Mouse (Mus musculus): ENCODE results near the gene Poldip3. TPM values are rescaled to one million over a fixed set of nuclear protein-coding genes. Genes with fewer than 3 reads are reported as not detected.
A peak's percentile ranks its signal among the peaks of the same experiment; 100 is the strongest.

Poldip3 gene
- polyA plus RNA-seq, 1 experiment from 2014 or later = 79.2 TPM

DNA sequence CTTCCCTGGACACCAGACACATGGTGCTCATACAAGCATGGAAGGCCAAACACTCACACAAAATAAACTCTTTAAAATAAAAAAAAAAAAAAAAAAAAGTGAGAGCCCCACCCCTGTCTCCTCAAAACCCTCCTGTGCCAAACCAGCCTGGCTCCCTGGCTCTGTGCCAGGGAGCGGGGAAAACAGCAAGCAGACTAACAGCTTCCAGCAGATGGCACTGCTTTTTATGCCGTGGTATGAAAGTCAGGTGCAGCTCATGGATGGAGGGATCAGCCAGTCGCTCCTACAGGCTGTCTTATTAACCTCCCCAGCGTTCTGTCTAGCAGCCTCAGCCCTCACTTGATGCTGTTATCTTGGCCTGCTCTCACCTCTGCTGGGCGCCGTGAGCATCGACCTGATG lies 30.8 kb downstream of the Poldip3 start:
- no peak overlapping the region for H3K4me2 ChIP-seq (ENCODE audit: low read length)
- no peak overlapping the region for H3K27ac ChIP-seq (replicated peaks in 1 of 2; ENCODE audit: control insufficient read depth in 1 of 2, insufficient read depth in 1 of 2, low read depth in 2 of 2, low read length in 2 of 2)
- no peak for ATAC-seq (ENCODE audit: insufficient number of reproducible peaks, insufficient read depth, low FRiP score, low read depth)
- no peaks in the 10 kb centered on the region for H3K9me3 ChIP-seq (ENCODE audit: control insufficient read depth, low read length)
- H3K9ac ChIP-seq (ENCODE audit: low read length) = no peak overlapping the region
- 45% methylated on average over 7 of the region's 7 CpGs for WGBS
- peaks cover 4 to 12% of the 10 kb centered on the region in 2 experiments; a peak in 3 of 4 replicates for H3K4me1 ChIP-seq (ENCODE audit: control insufficient read depth in 2 of 2, insufficient read depth in 2 of 2, low read length in 2 of 2)
- no peaks in the 10 kb centered on the region for H3K27me3 ChIP-seq (ENCODE audit: control insufficient read depth, insufficient read depth, low read length)
- H3K36me3 ChIP-seq (ENCODE audit: control insufficient read depth, insufficient read depth, low read length) = peaks cover 56% of the 10 kb centered on the region
- no peak overlapping the region for H3K4me3 ChIP-seq (ENCODE audit: control insufficient read depth in 1 of 2, insufficient read depth in 1 of 2, low read depth in 1 of 2, low read length in 2 of 2)

DNA sequence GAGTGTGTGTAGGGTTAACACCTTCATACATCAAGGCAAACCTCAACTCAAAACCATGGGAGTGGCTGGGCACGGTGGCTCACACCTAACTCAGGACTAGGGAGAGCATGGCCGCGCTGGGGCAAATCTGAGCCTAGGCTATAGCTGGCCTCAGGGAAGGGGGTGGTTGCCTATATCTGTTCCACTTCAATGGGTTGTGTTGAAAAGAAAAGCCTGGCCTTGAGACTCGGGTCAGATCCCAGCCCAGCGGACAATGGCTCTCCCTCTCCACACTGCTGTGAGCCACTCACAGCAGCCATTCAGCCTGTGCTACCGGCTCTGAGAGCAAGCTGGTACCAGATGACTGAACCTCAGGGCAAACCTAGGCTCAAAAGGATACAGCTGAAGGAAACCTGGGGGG lies 34.1 kb downstream of the Poldip3 start:
- Histone ChIP-seq H3K9ac (ENCODE audit: low read length) (no peak overlapping the region), H3K9me3 (ENCODE audit: control insufficient read depth, low read length) (no peaks in the 10 kb centered on the region), H3K27ac (replicated peaks in 1 of 2; ENCODE audit: control insufficient read depth in 1 of 2, insufficient read depth in 1 of 2, low read depth in 2 of 2, low read length in 2 of 2) (no peak overlapping the region), H3K4me2 (ENCODE audit: low read length) (no peak overlapping the region), H3K36me3 (ENCODE audit: control insufficient read depth, insufficient read depth, low read length) (peaks cover 55% of the 10 kb centered on the region), H3K4me3 (ENCODE audit: control insufficient read depth in 1 of 2, insufficient read depth in 1 of 2, low read depth in 1 of 2, low read length in 2 of 2) (no peak overlapping the region), H3K27me3 (ENCODE audit: control insufficient read depth, insufficient read depth, low read length) (no peaks in the 10 kb centered on the region), H3K4me1 (ENCODE audit: control insufficient read depth in 2 of 2, insufficient read depth in 2 of 2, low read length in 2 of 2) (peaks cover 4 to 15% of the 10 kb centered on the region in 2 experiments)
- ATAC-seq (ENCODE audit: insufficient number of reproducible peaks, insufficient read depth, low FRiP score, low read depth) = no peak
- 71% methylated on average over 6 of the region's 6 CpGs for WGBS

DNA sequence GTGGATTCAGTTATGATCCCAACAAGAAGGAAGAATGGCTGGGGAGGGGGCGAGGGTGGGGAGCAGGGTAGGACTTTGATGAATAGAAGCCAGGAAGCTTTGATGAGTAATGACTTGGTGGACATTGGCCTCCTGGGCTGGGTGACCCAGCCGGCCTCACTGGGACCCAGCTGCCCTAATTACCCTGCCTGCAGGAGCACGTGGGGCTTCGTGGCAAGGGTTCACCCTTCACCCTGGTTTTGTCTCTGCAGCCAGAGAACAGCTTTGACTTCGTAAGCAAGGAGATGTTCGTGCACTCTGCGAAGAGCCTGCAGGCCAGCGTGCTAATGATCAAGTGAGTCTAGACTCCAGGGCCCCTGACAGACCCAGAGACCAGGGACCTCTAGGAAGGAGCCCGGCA lies 35.1 kb downstream of the Poldip3 start:
- WGBS = 86% methylated on average over 9 of the region's 9 CpGs
- Histone ChIP-seq H3K4me3 (ENCODE audit: control insufficient read depth in 1 of 2, insufficient read depth in 1 of 2, low read depth in 1 of 2, low read length in 2 of 2) (no peak overlapping the region), H3K4me1 (ENCODE audit: control insufficient read depth in 2 of 2, insufficient read depth in 2 of 2, low read length in 2 of 2) (peaks cover 4 to 15% of the 10 kb centered on the region in 2 experiments), H3K9ac (ENCODE audit: low read length) (no peak overlapping the region), H3K27me3 (ENCODE audit: control insufficient read depth, insufficient read depth, low read length) (no peaks in the 10 kb centered on the region), H3K36me3 (ENCODE audit: control insufficient read depth, insufficient read depth, low read length) (peaks cover 52% of the 10 kb centered on the region), H3K9me3 (ENCODE audit: control insufficient read depth, low read length) (no peaks in the 10 kb centered on the region), H3K27ac (replicated peaks in 1 of 2; ENCODE audit: control insufficient read depth in 1 of 2, insufficient read depth in 1 of 2, low read depth in 2 of 2, low read length in 2 of 2) (no peak overlapping the region), H3K4me2 (ENCODE audit: low read length) (no peak overlapping the region)
- no peak for ATAC-seq (ENCODE audit: insufficient number of reproducible peaks, insufficient read depth, low FRiP score, low read depth)

DNA sequence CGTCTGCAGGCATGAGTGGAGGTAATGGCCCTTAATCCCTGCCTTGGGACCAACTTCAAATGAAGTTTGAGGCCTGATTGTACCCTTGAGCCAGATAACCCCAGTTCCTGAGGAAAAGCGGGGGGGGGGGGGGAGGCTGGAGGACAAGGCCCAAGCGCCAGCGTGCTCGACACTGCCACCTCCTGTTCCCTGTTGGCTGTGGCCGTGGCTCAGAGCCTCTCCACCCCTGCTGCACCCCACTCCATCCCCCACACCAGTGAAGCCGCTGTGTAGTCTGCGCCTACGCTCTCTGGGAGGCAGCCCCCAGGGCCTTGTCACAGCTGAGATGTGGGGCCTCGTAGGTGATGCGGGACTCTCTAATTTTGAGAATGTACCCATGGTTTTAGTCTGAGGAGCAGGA lies 36.3 kb downstream of the Poldip3 start:
- H3K9me3 ChIP-seq (ENCODE audit: control insufficient read depth, low read length) = no peaks in the 10 kb centered on the region
- ATAC-seq (ENCODE audit: insufficient number of reproducible peaks, insufficient read depth, low FRiP score, low read depth) = peak; percentile 41; the same call in 1 of the 2 replicates
- H3K27ac ChIP-seq (replicated peaks in 1 of 2; ENCODE audit: control insufficient read depth in 1 of 2, insufficient read depth in 1 of 2, low read depth in 2 of 2, low read length in 2 of 2) = no peak overlapping the region
- peak overlapping the region; percentile 9; the same call in 1 of the 2 replicates for H3K4me2 ChIP-seq (ENCODE audit: low read length)
- H3K27me3 ChIP-seq (ENCODE audit: control insufficient read depth, insufficient read depth, low read length) = no peaks in the 10 kb centered on the region
- H3K4me3 ChIP-seq (ENCODE audit: control insufficient read depth in 1 of 2, insufficient read depth in 1 of 2, low read depth in 1 of 2, low read length in 2 of 2) = no peak overlapping the region
- H3K9ac ChIP-seq (ENCODE audit: low read length) = peak overlapping the region; percentile 54; the same call in 1 of the 2 replicates
- H3K4me1 ChIP-seq (ENCODE audit: control insufficient read depth in 2 of 2, insufficient read depth in 2 of 2, low read length in 2 of 2) = peaks cover 4 to 15% of the 10 kb centered on the region in 2 experiments
- 5% methylated on average over 10 of the region's 11 CpGs for WGBS
- H3K36me3 ChIP-seq (ENCODE audit: control insufficient read depth, insufficient read depth, low read length) = peaks cover 43% of the 10 kb centered on the region

DNA sequence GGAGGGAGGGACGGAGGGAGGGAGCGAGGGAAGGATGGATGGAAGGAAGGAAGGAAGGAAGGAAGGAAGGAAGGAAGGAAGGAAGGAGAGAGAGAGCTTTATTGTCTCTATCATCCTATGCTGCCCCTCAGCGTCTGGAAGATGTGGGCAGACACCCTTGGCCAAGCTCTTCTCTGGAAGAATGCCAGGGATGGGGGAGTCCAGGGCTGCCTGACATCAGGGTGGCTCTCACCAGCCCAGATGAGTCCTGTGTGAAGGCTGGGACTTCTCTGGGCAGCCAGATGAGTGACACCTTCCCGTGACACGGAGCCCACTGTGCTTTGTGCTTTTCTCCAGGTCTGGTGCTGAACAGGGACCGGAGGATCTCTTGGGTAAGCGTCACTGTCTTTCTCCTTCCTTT lies 37.3 kb downstream of the Poldip3 start:
- H3K27me3 ChIP-seq (ENCODE audit: control insufficient read depth, insufficient read depth, low read length) = no peaks in the 10 kb centered on the region
- H3K27ac ChIP-seq (replicated peaks in 1 of 2; ENCODE audit: control insufficient read depth in 1 of 2, insufficient read depth in 1 of 2, low read depth in 2 of 2, low read length in 2 of 2) = no peak overlapping the region
- H3K9ac ChIP-seq (ENCODE audit: low read length) = no peak overlapping the region
- H3K4me3 ChIP-seq (ENCODE audit: control insufficient read depth in 1 of 2, insufficient read depth in 1 of 2, low read depth in 1 of 2, low read length in 2 of 2) = no peak overlapping the region
- peaks cover 33% of the 10 kb centered on the region for H3K36me3 ChIP-seq (ENCODE audit: control insufficient read depth, insufficient read depth, low read length)
- no peak overlapping the region for H3K4me2 ChIP-seq (ENCODE audit: low read length)
- 79% methylated on average over 7 of the region's 7 CpGs for WGBS
- no peaks in the 10 kb centered on the region for H3K9me3 ChIP-seq (ENCODE audit: control insufficient read depth, low read length)
- no peak for ATAC-seq (ENCODE audit: insufficient number of reproducible peaks, insufficient read depth, low FRiP score, low read depth)
- peaks cover 4 to 15% of the 10 kb centered on the region in 2 experiments for H3K4me1 ChIP-seq (ENCODE audit: control insufficient read depth in 2 of 2, insufficient read depth in 2 of 2, low read length in 2 of 2)

DNA sequence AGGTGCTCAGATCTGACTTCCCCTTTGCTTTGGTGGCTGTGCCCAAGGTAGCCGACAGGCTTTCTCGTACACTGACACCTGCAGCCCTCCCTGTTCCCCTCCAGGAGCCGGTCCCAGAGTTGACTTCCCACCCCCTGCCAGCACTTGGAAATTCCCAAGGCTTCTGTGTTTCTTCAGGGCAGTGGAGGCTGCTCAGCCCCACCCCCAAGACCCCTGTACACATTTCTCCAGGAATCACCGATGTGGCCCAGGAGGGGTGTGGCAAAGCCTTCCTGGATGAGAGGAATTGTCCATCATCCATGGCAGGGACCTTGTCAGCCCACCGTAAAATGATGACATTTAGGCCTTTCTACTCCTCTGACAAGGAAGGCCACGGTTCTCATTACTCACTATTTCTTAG lies 37.9 kb downstream of the Poldip3 start:
- no peaks in the 10 kb centered on the region for H3K9me3 ChIP-seq (ENCODE audit: control insufficient read depth, low read length)
- 53% methylated on average over 6 of the region's 6 CpGs for WGBS
- no peak overlapping the region for H3K4me2 ChIP-seq (ENCODE audit: low read length)
- H3K9ac ChIP-seq (ENCODE audit: low read length) = no peak overlapping the region
- no peak overlapping the region for H3K27ac ChIP-seq (replicated peaks in 1 of 2; ENCODE audit: control insufficient read depth in 1 of 2, insufficient read depth in 1 of 2, low read depth in 2 of 2, low read length in 2 of 2)
- no peak for ATAC-seq (ENCODE audit: insufficient number of reproducible peaks, insufficient read depth, low FRiP score, low read depth)
- H3K36me3 ChIP-seq (ENCODE audit: control insufficient read depth, insufficient read depth, low read length) = peaks cover 28% of the 10 kb centered on the region
- H3K4me1 ChIP-seq (ENCODE audit: control insufficient read depth in 2 of 2, insufficient read depth in 2 of 2, low read length in 2 of 2) = peaks cover 4 to 15% of the 10 kb centered on the region in 2 experiments
- H3K4me3 ChIP-seq (ENCODE audit: control insufficient read depth in 1 of 2, insufficient read depth in 1 of 2, low read depth in 1 of 2, low read length in 2 of 2) = no peak overlapping the region
- no peaks in the 10 kb centered on the region for H3K27me3 ChIP-seq (ENCODE audit: control insufficient read depth, insufficient read depth, low read length)

DNA sequence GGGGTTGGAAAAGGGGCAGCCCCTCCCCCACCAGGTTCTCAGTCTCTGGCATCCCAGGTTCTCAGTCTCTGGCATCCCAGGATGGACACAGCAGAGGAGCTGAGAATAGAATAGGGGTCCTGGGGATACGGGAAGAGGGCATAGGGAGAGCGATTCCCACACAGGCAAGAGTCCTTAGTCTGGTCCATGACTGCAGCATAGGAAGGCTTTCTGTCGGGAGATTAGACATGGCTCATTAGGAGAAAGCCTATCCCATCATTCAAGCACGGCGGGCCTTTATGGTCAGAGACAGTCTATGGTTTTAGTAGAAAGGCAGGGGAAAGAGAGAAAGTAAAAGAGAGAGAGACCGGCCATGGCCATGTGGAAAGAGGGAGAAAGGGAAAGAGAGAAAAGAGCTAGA lies 41.4 kb downstream of the Poldip3 start:
- Histone ChIP-seq H3K27ac (replicated peaks in 1 of 2; ENCODE audit: control insufficient read depth in 1 of 2, insufficient read depth in 1 of 2, low read depth in 2 of 2, low read length in 2 of 2) (no peak overlapping the region), H3K4me3 (ENCODE audit: control insufficient read depth in 1 of 2, insufficient read depth in 1 of 2, low read depth in 1 of 2, low read length in 2 of 2) (no peak overlapping the region), H3K4me2 (ENCODE audit: low read length) (no peak overlapping the region), H3K27me3 (ENCODE audit: control insufficient read depth, insufficient read depth, low read length) (no peaks in the 10 kb centered on the region), H3K4me1 (ENCODE audit: control insufficient read depth in 2 of 2, insufficient read depth in 2 of 2, low read length in 2 of 2) (peaks cover 2 to 3% of the 10 kb centered on the region in 2 experiments; a peak in 3 of 4 replicates), H3K9me3 (ENCODE audit: control insufficient read depth, low read length) (no peaks in the 10 kb centered on the region), H3K9ac (ENCODE audit: low read length) (no peak overlapping the region), H3K36me3 (ENCODE audit: control insufficient read depth, insufficient read depth, low read length) (peaks cover 21% of the 10 kb centered on the region)
- 73% methylated on average over 6 of the region's 6 CpGs for WGBS
- no peak for ATAC-seq (ENCODE audit: insufficient number of reproducible peaks, insufficient read depth, low FRiP score, low read depth)

DNA sequence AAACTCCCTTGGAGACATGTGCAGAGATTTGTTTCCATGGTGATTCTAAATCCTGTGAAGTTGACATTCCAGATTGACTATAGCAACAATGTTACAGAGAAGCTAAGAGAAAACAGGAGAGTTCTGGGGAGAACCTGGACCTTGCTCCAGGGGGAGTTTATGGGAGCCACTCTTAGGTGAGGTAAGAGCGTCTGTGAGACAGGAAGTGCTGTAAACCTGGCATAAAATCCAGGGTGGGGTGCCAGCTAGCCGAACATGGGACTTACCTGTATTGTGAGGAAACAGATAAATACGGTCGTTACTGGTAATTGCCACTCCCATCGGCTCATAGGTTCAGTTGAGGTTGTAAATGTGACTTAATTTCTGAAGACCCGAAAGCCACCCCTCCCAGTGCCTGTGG lies 42.8 kb downstream of the Poldip3 start:
- no peak overlapping the region for H3K4me3 ChIP-seq (ENCODE audit: control insufficient read depth in 1 of 2, insufficient read depth in 1 of 2, low read depth in 1 of 2, low read length in 2 of 2)
- ATAC-seq (ENCODE audit: insufficient number of reproducible peaks, insufficient read depth, low FRiP score, low read depth) = no peak
- WGBS = 81% methylated on average over 6 of the region's 6 CpGs
- H3K4me2 ChIP-seq (ENCODE audit: low read length) = no peak overlapping the region
- no peaks in the 10 kb centered on the region; a peak in 1 of 4 replicates for H3K4me1 ChIP-seq (ENCODE audit: control insufficient read depth in 2 of 2, insufficient read depth in 2 of 2, low read length in 2 of 2)
- H3K27me3 ChIP-seq (ENCODE audit: control insufficient read depth, insufficient read depth, low read length) = no peaks in the 10 kb centered on the region
- no peak overlapping the region for H3K9ac ChIP-seq (ENCODE audit: low read length)
- H3K27ac ChIP-seq (replicated peaks in 1 of 2; ENCODE audit: control insufficient read depth in 1 of 2, insufficient read depth in 1 of 2, low read depth in 2 of 2, low read length in 2 of 2) = no peak overlapping the region
- H3K36me3 ChIP-seq (ENCODE audit: control insufficient read depth, insufficient read depth, low read length) = peaks cover 21% of the 10 kb centered on the region
- no peaks in the 10 kb centered on the region for H3K9me3 ChIP-seq (ENCODE audit: control insufficient read depth, low read length)
